Mouse (Mus musculus) heart, adult 18-20 months (tissue): ENCODE measurements around the gene Brsk2. TPM values are rescaled to one million over a fixed set of nuclear protein-coding genes. Genes with fewer than 3 reads are reported as not detected.
"Not testable (repeated sequence)": the region's sequence is repeated elsewhere in the genome, so short reads cannot be mapped to it uniquely, and the experiment has no call there.

Experiments used
- DNase-seq, 2 experiments: peaks; one replicate each; pipeline ENCODE4 v3.0.0; 2021 to 2022; ENCODE audit warnings: mixed read lengths in 1 of 2
- long read RNA-seq, 2 experiments: library from polyadenylated mRNA; stranded (forward); transcript quantifications; one replicate each; pipeline ENCODE4 v2.0.0; 2021
- total RNA-seq, 2 experiments: library from RNA; stranded (reverse); gene quantifications; 2 replicates each; pipeline ENCODE4 v1.2.3; 2021

Brsk2 gene
- under 1 TPM; 0.15 to 0.39 TPM for total RNA-seq
- long read RNA-seq, experiment 1: 0 reads
- long read RNA-seq, experiment 2: 0 reads

GRCm38 (mm10) chr7:141948906-141949798 is at the start of gene Brsk2:
TSS of gene Brsk2 (plus strand) at chr7:141949751.
- peak; percentile 95 to 97 for DNase-seq

GRCm38 (mm10) chr7:141901825-141902224 is 47.7 kb upstream of the Brsk2 start:
- no peak for DNase-seq

GRCm38 (mm10) chr7:141902269-141902729 is 47.3 kb upstream of the Brsk2 start:
- DNase-seq: peak; percentile 99 to 100

GRCm38 (mm10) chr7:141902791-141903190 is 46.8 kb upstream of the Brsk2 start:
- no peak for DNase-seq

GRCm38 (mm10) chr7:141908591-141908990 is 41.0 kb upstream of the Brsk2 start:
- DNase-seq: no peak

- DNase-seq: no peak
These were observed 38.2 kb upstream of the Brsk2 start for GRCm38 (mm10) chr7:141911305-141911704.

- DNase-seq: no peak
These were observed 31.1 kb upstream of the Brsk2 start, which contains the start of gene Tollip for GRCm38 (mm10) chr7:141918407-141918806. TSS of gene Tollip (minus strand) at chr7:141918507.

- DNase-seq: not testable (repeated sequence)
These were observed 25.4 kb upstream of the Brsk2 start for GRCm38 (mm10) chr7:141924121-141924520.

- DNase-seq: peak; percentile 47 to 83
These were observed 24.6 kb upstream of the Brsk2 start for GRCm38 (mm10) chr7:141924917-141925316.

- DNase-seq: no peak
These were observed 20.9 kb upstream of the Brsk2 start for GRCm38 (mm10) chr7:141928642-141929041.

GRCm38 (mm10) chr7:141934128-141934898 is 15.2 kb upstream of the Brsk2 start:
- DNase-seq: no peak

- no peak for DNase-seq
These were observed 14.6 kb upstream of the Brsk2 start for GRCm38 (mm10) chr7:141934951-141935350.

GRCm38 (mm10) chr7:141943444-141943843 is 6.1 kb upstream of the Brsk2 start:
- no peak for DNase-seq

- no peak for DNase-seq
These were observed 3.6 kb upstream of the Brsk2 start for GRCm38 (mm10) chr7:141945927-141946326.

GRCm38 (mm10) chr7:141947512-141947911 is 2.0 kb upstream of the Brsk2 start:
- DNase-seq: no peak

GRCm38 (mm10) chr7:141948045-141948444 is 1.5 kb upstream of the Brsk2 start:
- DNase-seq: no peak

- DNase-seq: no peak
These were observed 200 bp downstream of the Brsk2 start for GRCm38 (mm10) chr7:141949799-141950103.

- peak in 1 of 2 experiments; percentile 11 for DNase-seq
These were observed 808 bp downstream of the Brsk2 start for GRCm38 (mm10) chr7:141950104-141951013.

GRCm38 (mm10) chr7:141951821-141952220 is 2.3 kb downstream of the Brsk2 start:
- DNase-seq: no peak

GRCm38 (mm10) chr7:141952920-141953319 is 3.4 kb downstream of the Brsk2 start:
- DNase-seq: no peak

- no peak for DNase-seq
These were observed 4.1 kb downstream of the Brsk2 start for GRCm38 (mm10) chr7:141953616-141954015.
